Mouse (Mus musculus): Measurements from ENCODE around the gene Tac4. TPM values are rescaled to one million over a fixed set of nuclear protein-coding genes. Genes with fewer than 3 reads are reported as not detected.
A peak's percentile ranks its signal among the peaks of the same experiment; 100 is the strongest.

Tac4 gene
- total and polyA plus RNA-seq, 3 experiments: 0.07 to 0.39 TPM; not detected in 1

DNA sequence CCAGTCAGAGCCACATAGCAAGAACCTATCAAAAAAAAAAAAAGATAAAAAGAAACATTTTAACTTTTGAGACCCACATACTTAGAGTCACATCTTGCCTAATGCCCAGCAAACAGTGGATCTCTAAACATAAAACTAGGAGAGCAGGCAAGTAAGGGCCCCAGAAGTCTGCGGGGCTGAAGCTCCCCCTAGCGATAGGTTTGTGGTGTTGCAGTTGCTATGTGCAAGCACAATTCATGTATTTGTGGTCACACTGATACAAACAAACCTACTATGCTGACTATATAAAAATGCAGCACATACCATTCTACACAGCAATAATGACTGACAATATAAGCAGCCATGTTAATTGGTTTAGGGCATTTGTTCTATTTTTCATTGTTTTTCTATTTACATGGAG, 36.8 kb downstream of the Tac4 start:
- Histone ChIP-seq H3K4me1 (ENCODE audit: control insufficient read depth in 1 of 2, insufficient read depth in 2 of 2, low read length in 2 of 2) (no peaks in the 10 kb centered on the region; a peak in 1 of 4 replicates), H3K27me3 (ENCODE audit: control insufficient read depth in 1 of 2, insufficient read depth in 2 of 2, low read length in 2 of 2) (no peaks in the 10 kb centered on the region), H3K27ac (ENCODE audit: control insufficient read depth, low read depth, low read length) (no peak overlapping the region), H3K9me3 (replicated peaks; ENCODE audit: insufficient read depth, low read length) (no peaks in the 10 kb centered on the region), H3K4me3 (ENCODE audit: control insufficient read depth in 1 of 2, insufficient read depth in 1 of 2, low read depth in 2 of 2, low read length in 2 of 2) (no peak overlapping the region), H3K9ac (ENCODE audit: control insufficient read depth, low read depth, low read length, poor library complexity, severe bottlenecking) (no peak overlapping the region), H3K36me3 (ENCODE audit: control insufficient read depth in 1 of 2, insufficient read depth in 2 of 2, low read length in 2 of 2) (peaks cover 6 to 58% of the 10 kb centered on the region in 2 experiments), H3K79me2 (ENCODE audit: control insufficient read depth, insufficient read depth, low read length, poor library complexity) (0 out of 2 replicates have a peak, but pooled peaks cover 2% of the 10 kb centered on the region)
- TF ChIP-seq CTCF (IDR thresholded peaks at IDR 0.05 in 2 of 3, conservative IDR thresholded peaks at IDR 0.05 in 1 of 3; ENCODE audit: control insufficient read depth in 1 of 3, insufficient read depth in 1 of 3, low read depth in 2 of 3, low read length in 3 of 3, poor library complexity in 1 of 3, severe bottlenecking in 1 of 3) (peak; percentile 89 to 98 (median 94)), ZNF384 (IDR thresholded peaks at IDR 0.05; ENCODE audit: low read depth, low read length) (peak; percentile 23; the same call in 1 of the 2 replicates), POLR2A (IDR thresholded peaks at IDR 0.05; ENCODE audit: control insufficient read depth in 1 of 2, insufficient read depth in 1 of 2, low read depth in 1 of 2, low read length in 2 of 2, poor library complexity in 1 of 2) (no peak), SMC3 (IDR thresholded peaks at IDR 0.05; ENCODE audit: low read depth, low read length) (peak; percentile 53), RAD21 (IDR thresholded peaks at IDR 0.05; ENCODE audit: low read depth, low read length) (peak; percentile 44), EP300 (IDR thresholded peaks at IDR 0.05; ENCODE audit: low read depth in 1 of 2, low read length in 2 of 2) (no peak), ZKSCAN1 (IDR thresholded peaks at IDR 0.05; ENCODE audit: low read depth, low read length) (peak; percentile 85)
- peak; percentile 81 for DNase-seq (ENCODE audit: low read depth, low spot score)

GRCm38 (mm10) chr11:95299886-95300285, 38.6 kb downstream of the Tac4 start:
- H3K36me3 ChIP-seq (ENCODE audit: control insufficient read depth in 1 of 2, insufficient read depth in 2 of 2, low read length in 2 of 2): peaks cover 0 to 61% of the 10 kb centered on the region in 2 experiments; a peak in 3 of 4 replicates
- H3K27ac ChIP-seq (ENCODE audit: control insufficient read depth, low read depth, low read length): no peak overlapping the region

DNA sequence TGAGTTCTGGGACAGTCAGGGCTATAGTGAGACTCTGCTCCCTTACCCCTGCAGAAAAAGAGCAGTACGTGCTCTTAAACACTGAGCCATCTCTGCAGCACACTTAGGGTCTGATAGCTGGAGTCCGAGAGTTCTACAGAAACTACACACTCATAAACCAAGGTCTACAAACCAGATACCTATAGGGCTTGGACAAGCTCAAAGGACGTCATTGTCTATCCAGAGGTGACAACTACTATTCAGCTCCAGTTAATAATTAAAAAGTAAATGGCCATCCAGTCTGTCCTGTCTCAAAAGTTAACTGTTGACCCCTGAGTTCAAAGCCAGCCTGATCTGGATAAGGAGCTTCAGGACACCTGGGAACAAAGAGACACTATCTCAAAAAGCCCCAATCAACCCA, 40.4 kb downstream of the Tac4 start:
- peaks cover 0 to 64% of the 10 kb centered on the region in 2 experiments for H3K36me3 ChIP-seq (ENCODE audit: control insufficient read depth in 1 of 2, insufficient read depth in 2 of 2, low read length in 2 of 2)
- TF ChIP-seq USF2 (IDR thresholded peaks at IDR 0.05; ENCODE audit: borderline replicate concordance in 1 of 2, insufficient read depth in 1 of 2, low read depth in 1 of 2, low read length in 2 of 2): no peak
- TF ChIP-seq BHLHE40 (IDR thresholded peaks at IDR 0.05; ENCODE audit: borderline replicate concordance, low read depth, low read length): no peak
- no peak for TF ChIP-seq CHD1 (IDR thresholded peaks at IDR 0.05; ENCODE audit: low read depth, low read length)
- TF ChIP-seq JUND (IDR thresholded peaks at IDR 0.05; ENCODE audit: low read depth, low read length): no peak
- TF ChIP-seq RAD21 (IDR thresholded peaks at IDR 0.05; ENCODE audit: low read depth, low read length): no peak
- no peak for TF ChIP-seq TBP (IDR thresholded peaks at IDR 0.05; ENCODE audit: low read depth, low read length)
- no peak for TF ChIP-seq UBTF (IDR thresholded peaks at IDR 0.05; ENCODE audit: borderline replicate concordance, insufficient read depth, low read depth, low read length)
- no peak for TF ChIP-seq MAFK (IDR thresholded peaks at IDR 0.05; ENCODE audit: borderline replicate concordance, low read depth, low read length)
- TF ChIP-seq TAL1 (IDR thresholded peaks at IDR 0.05; ENCODE audit: low read length): no peak
- no peak for TF ChIP-seq E2F4 (IDR thresholded peaks at IDR 0.05; ENCODE audit: borderline replicate concordance, low read depth, low read length)
- TF ChIP-seq POLR2AphosphoS5 (IDR thresholded peaks at IDR 0.05; ENCODE audit: borderline replicate concordance, low read depth, low read length): no peak
- no peak for TF ChIP-seq ZNF384 (IDR thresholded peaks at IDR 0.05; ENCODE audit: low read depth, low read length)
- no peak for TF ChIP-seq ZKSCAN1 (IDR thresholded peaks at IDR 0.05; ENCODE audit: low read depth, low read length)
- no peak for TF ChIP-seq POLR2A (IDR thresholded peaks at IDR 0.05; ENCODE audit: control insufficient read depth in 1 of 2, insufficient read depth in 1 of 2, low read depth in 1 of 2, low read length in 2 of 2, poor library complexity in 1 of 2)
- TF ChIP-seq TCF12 (IDR thresholded peaks at IDR 0.05; ENCODE audit: low read depth, low read length): no peak
- TF ChIP-seq CTCF (IDR thresholded peaks at IDR 0.05 in 2 of 3, conservative IDR thresholded peaks at IDR 0.05 in 1 of 3; ENCODE audit: control insufficient read depth in 1 of 3, insufficient read depth in 1 of 3, low read depth in 2 of 3, low read length in 3 of 3, poor library complexity in 1 of 3, severe bottlenecking in 1 of 3): no peak
- TF ChIP-seq MEF2A (IDR thresholded peaks at IDR 0.05; ENCODE audit: extremely low read depth, insufficient replicate concordance, low read depth, low read length, poor library complexity, severe bottlenecking): no peak
- DNase-seq (ENCODE audit: low read depth, low spot score): no peak
- no peaks in the 10 kb centered on the region for H3K27me3 ChIP-seq (ENCODE audit: control insufficient read depth in 1 of 2, insufficient read depth in 2 of 2, low read length in 2 of 2)
- H3K79me2 ChIP-seq (ENCODE audit: control insufficient read depth, insufficient read depth, low read length, poor library complexity): peaks cover 18% of the 10 kb centered on the region
- no peak overlapping the region for H3K27ac ChIP-seq (ENCODE audit: control insufficient read depth, low read depth, low read length)
- no peak overlapping the region for H3K4me3 ChIP-seq (ENCODE audit: control insufficient read depth in 1 of 2, insufficient read depth in 1 of 2, low read depth in 2 of 2, low read length in 2 of 2)
- H3K9ac ChIP-seq (ENCODE audit: control insufficient read depth, low read depth, low read length, poor library complexity, severe bottlenecking): no peak overlapping the region
- no peaks in the 10 kb centered on the region for H3K9me3 ChIP-seq (replicated peaks; ENCODE audit: insufficient read depth, low read length)
- H3K4me1 ChIP-seq (ENCODE audit: control insufficient read depth in 1 of 2, insufficient read depth in 2 of 2, low read length in 2 of 2): no peaks in the 10 kb centered on the region

More at GRCm38 (mm10) chr11:95299886-95300285, 38.6 kb downstream of the Tac4 start:
- no peak for DNase-seq (ENCODE audit: low read depth, low spot score)
- H3K9ac ChIP-seq (ENCODE audit: control insufficient read depth, low read depth, low read length, poor library complexity, severe bottlenecking): no peak overlapping the region
- H3K4me1 ChIP-seq (ENCODE audit: control insufficient read depth in 1 of 2, insufficient read depth in 2 of 2, low read length in 2 of 2): no peaks in the 10 kb centered on the region
- no peaks in the 10 kb centered on the region for H3K9me3 ChIP-seq (replicated peaks; ENCODE audit: insufficient read depth, low read length)
- H3K79me2 ChIP-seq (ENCODE audit: control insufficient read depth, insufficient read depth, low read length, poor library complexity): peaks cover 4% of the 10 kb centered on the region; the same call in 1 of the 2 replicates
- no peak overlapping the region for H3K4me3 ChIP-seq (ENCODE audit: control insufficient read depth in 1 of 2, insufficient read depth in 1 of 2, low read depth in 2 of 2, low read length in 2 of 2)
- H3K27me3 ChIP-seq (ENCODE audit: control insufficient read depth in 1 of 2, insufficient read depth in 2 of 2, low read length in 2 of 2): no peaks in the 10 kb centered on the region
- no peak for TF ChIP-seq HCFC1 (IDR thresholded peaks at IDR 0.05; ENCODE audit: low read depth, low read length)

Data from MEL (cell line).